Mouse (Mus musculus) neural tube, embryonic 14.5 days (tissue): ENCODE measurements around the gene Akap13. TPM values are rescaled to one million over a fixed set of nuclear protein-coding genes. Genes with fewer than 3 reads are reported as not detected.

Experiments used
- ATAC-seq: fragments of 200-750 bp; cut with Nextera tagmentation; 2 replicates; pipeline ENCODE4 v1.8.0; 2017; ENCODE audit warnings: low read depth, mild to moderate bottlenecking, moderate TSS enrichment, moderate library complexity
- H3K27ac ChIP-seq: fragments of 300-500 bp; sonication (generic); 2 replicates; pipeline ENCODE4 v1.5.1; 2014; ENCODE audit warnings: low read depth, mild to moderate bottlenecking, control low read depth, low read length, moderate library complexity, mixed read lengths
- H3K27me3 ChIP-seq: fragments of 300-500 bp; sonication (generic); 2 replicates; pipeline ENCODE4 v1.6.1; 2014; ENCODE audit warnings: low read length; ENCODE audit not compliant: control insufficient read depth, insufficient read depth
- H3K36me3 ChIP-seq: fragments of 300-500 bp; sonication (generic); 2 replicates; pipeline ENCODE4 v1.6.1; 2014; ENCODE audit warnings: low read length, mixed read lengths; ENCODE audit not compliant: control insufficient read depth, insufficient read depth
- H3K4me1 ChIP-seq: fragments of 300-500 bp; sonication (generic); 2 replicates; pipeline ENCODE4 v1.6.1; 2014; ENCODE audit warnings: low read length; ENCODE audit not compliant: control insufficient read depth, insufficient read depth
- H3K4me2 ChIP-seq: fragments of 300-500 bp; sonication (generic); 2 replicates; pipeline ENCODE4 v1.6.1; 2014; ENCODE audit warnings: mild to moderate bottlenecking, low read depth, low read length, control low read depth
- H3K4me3 ChIP-seq: fragments of 300-500 bp; sonication (generic); 2 replicates; pipeline ENCODE4 v1.5.1; 2014; ENCODE audit warnings: low read depth, low read length, control low read depth, mixed read lengths
- H3K9ac ChIP-seq: fragments of 300-500 bp; sonication (generic); replicated peaks from 2 replicates; pipeline ENCODE4 v1.6.1; 2014; ENCODE audit warnings: low read depth, mild to moderate bottlenecking, control low read depth, low read length, mixed read lengths
- H3K9me3 ChIP-seq: fragments of 300-500 bp; sonication (generic); 2 replicates; pipeline ENCODE4 v1.6.1; 2016; ENCODE audit warnings: low read length; ENCODE audit not compliant: control insufficient read depth
- WGBS: fragments of 180-500 bp; shearing (Covaris S2); extraction: QIAGEN DNeasy Blood & Tissue Kit; methylation state at CpG from one replicate; pipeline ENCODE4 v1.1.7; 2014; 5-methylcytosine and 5-hydroxymethylcytosine counted together
- polyA plus RNA-seq: library from polyadenylated mRNA; unstranded; fragments of >200 nt; fragmentation: Nextera tagmentation; extraction: Ambion mirVana; gene quantifications from 2 replicates; pipeline ENCODE4 v1.2.1, GENCODE M21; 2014

Gene Akap13
- polyA plus RNA-seq, 1 experiment from 2014 or later, result 19.8 TPM

- WGBS, result 90% methylated on average over 9 of the region's 9 CpGs
- Histone ChIP-seq H3K27me3 (no peaks in the 10 kb centered on the region), H3K9me3 (no peaks in the 10 kb centered on the region), H3K4me1 (no peaks in the 10 kb centered on the region), H3K4me2 (no peak overlapping the region), H3K36me3 (no peaks in the 10 kb centered on the region), H3K9ac (no peak overlapping the region), H3K4me3 (no peak overlapping the region), H3K27ac (no peak overlapping the region)
- no peak for ATAC-seq
These were observed 201.0 kb downstream of the Akap13 start for GRCm38 (mm10) chr7:75656297-75656852.

- no peak overlapping the region for H3K4me3 ChIP-seq
- no peak overlapping the region for H3K4me2 ChIP-seq
- H3K9ac ChIP-seq, result no peak overlapping the region
- H3K36me3 ChIP-seq, result no peaks in the 10 kb centered on the region
- no peaks in the 10 kb centered on the region for H3K27me3 ChIP-seq
- ATAC-seq, result no peak
- WGBS, result 76% methylated on average over 1 of the region's 1 CpGs
- H3K4me1 ChIP-seq, result no peaks in the 10 kb centered on the region
- H3K27ac ChIP-seq, result no peak overlapping the region
- H3K9me3 ChIP-seq, result no peaks in the 10 kb centered on the region
These were observed 201.6 kb downstream of the Akap13 start for GRCm38 (mm10) chr7:75656896-75657295.

GRCm38 (mm10) chr7:75664455-75664854 lies 209.1 kb downstream of the Akap13 start:
- WGBS, result 95% methylated on average over 3 of the region's 3 CpGs

GRCm38 (mm10) chr7:75666982-75667381 lies 211.6 kb downstream of the Akap13 start:
- H3K4me1 ChIP-seq, result no peaks in the 10 kb centered on the region
- H3K9ac ChIP-seq, result no peak overlapping the region
- no peak overlapping the region for H3K27ac ChIP-seq
- no peaks in the 10 kb centered on the region for H3K9me3 ChIP-seq
- no peak overlapping the region for H3K4me2 ChIP-seq
- no peaks in the 10 kb centered on the region for H3K27me3 ChIP-seq
- H3K4me3 ChIP-seq, result no peak overlapping the region
- ATAC-seq, result no peak
- WGBS, result 94% methylated on average over 3 of the region's 3 CpGs
- H3K36me3 ChIP-seq, result no peaks in the 10 kb centered on the region

More at GRCm38 (mm10) chr7:75664455-75664854, 209.1 kb downstream of the Akap13 start:
- H3K4me3 ChIP-seq, result no peak overlapping the region
- H3K36me3 ChIP-seq, result no peaks in the 10 kb centered on the region
- no peaks in the 10 kb centered on the region for H3K9me3 ChIP-seq
- H3K4me2 ChIP-seq, result no peak overlapping the region
- H3K9ac ChIP-seq, result no peak overlapping the region
- ATAC-seq, result no peak
- no peaks in the 10 kb centered on the region for H3K27me3 ChIP-seq
- no peak overlapping the region for H3K27ac ChIP-seq
- H3K4me1 ChIP-seq, result no peaks in the 10 kb centered on the region

- no peaks in the 10 kb centered on the region for H3K9me3 ChIP-seq
- H3K9ac ChIP-seq, result no peak overlapping the region
- WGBS, result 96% methylated on average over 6 of the region's 6 CpGs
- H3K36me3 ChIP-seq, result no peaks in the 10 kb centered on the region
- H3K4me1 ChIP-seq, result no peaks in the 10 kb centered on the region
- H3K4me3 ChIP-seq, result no peak overlapping the region
- no peak overlapping the region for H3K27ac ChIP-seq
- H3K27me3 ChIP-seq, result no peaks in the 10 kb centered on the region
- H3K4me2 ChIP-seq, result no peak overlapping the region
- ATAC-seq, result no peak
These were observed 212.2 kb downstream of the Akap13 start for GRCm38 (mm10) chr7:75667531-75667930.

- 37% methylated on average over 1 of the region's 1 CpGs for WGBS
- no peak overlapping the region for H3K9ac ChIP-seq
- no peak overlapping the region for H3K27ac ChIP-seq
- no peak overlapping the region for H3K4me2 ChIP-seq
- no peaks in the 10 kb centered on the region for H3K27me3 ChIP-seq
- no peaks in the 10 kb centered on the region for H3K9me3 ChIP-seq
- no peak overlapping the region for H3K4me3 ChIP-seq
- no peaks in the 10 kb centered on the region for H3K36me3 ChIP-seq
- H3K4me1 ChIP-seq, result no peaks in the 10 kb centered on the region
- ATAC-seq, result no peak
These were observed 213.1 kb downstream of the Akap13 start for GRCm38 (mm10) chr7:75668396-75668795.

- no peak overlapping the region for H3K4me3 ChIP-seq
- H3K27ac ChIP-seq, result no peak overlapping the region
- WGBS, result 73% methylated on average over 6 of the region's 6 CpGs
- H3K4me2 ChIP-seq, result no peak overlapping the region
- no peak overlapping the region for H3K9ac ChIP-seq
- no peaks in the 10 kb centered on the region for H3K36me3 ChIP-seq
- H3K9me3 ChIP-seq, result no peaks in the 10 kb centered on the region
- no peaks in the 10 kb centered on the region for H3K4me1 ChIP-seq
- no peak for ATAC-seq
- no peaks in the 10 kb centered on the region for H3K27me3 ChIP-seq
These were observed 214.1 kb downstream of the Akap13 start for GRCm38 (mm10) chr7:75669416-75669815.

GRCm38 (mm10) chr7:75679631-75680030 lies 224.3 kb downstream of the Akap13 start:
- Histone ChIP-seq H3K36me3 (no peaks in the 10 kb centered on the region), H3K27ac (no peak overlapping the region), H3K4me2 (no peak overlapping the region), H3K27me3 (no peaks in the 10 kb centered on the region), H3K4me1 (no peaks in the 10 kb centered on the region), H3K9me3 (no peaks in the 10 kb centered on the region), H3K4me3 (no peak overlapping the region), H3K9ac (no peak overlapping the region)
- WGBS, result 46% methylated on average over 9 of the region's 9 CpGs
- ATAC-seq, result no peak

GRCm38 (mm10) chr7:75682901-75683300 lies 227.6 kb downstream of the Akap13 start:
- ATAC-seq, result no peak
- WGBS, result 100% methylated on average over 1 of the region's 1 CpGs

More at GRCm38 (mm10) chr7:75682901-75683300, 227.6 kb downstream of the Akap13 start:
- Histone ChIP-seq H3K36me3 (no peaks in the 10 kb centered on the region), H3K9me3 (no peaks in the 10 kb centered on the region), H3K4me1 (no peaks in the 10 kb centered on the region), H3K4me2 (no peak overlapping the region), H3K4me3 (no peak overlapping the region), H3K9ac (no peak overlapping the region), H3K27ac (no peak overlapping the region), H3K27me3 (no peaks in the 10 kb centered on the region)
